Mouse (Mus musculus) A20 (cell line): Measurements from ENCODE around the gene Baz2a.
A peak's percentile ranks its signal among the peaks of the same experiment; 100 is the strongest.

Source experiments
- DNase-seq: peaks from one replicate; pipeline ENCODE4 v3.0.0-alpha.2; 2011; ENCODE audit warnings: low read depth, low spot score

The Baz2a gene

GRCm38 (mm10) chr10:128175996-128176755 is 84.8 kb downstream of the Baz2a start:
- DNase-seq: peak; percentile 86

- DNase-seq: peak; percentile 29
Measured at GRCm38 (mm10) chr10:128177316-128177715, 85.9 kb downstream of the Baz2a start.
